Comparison of ENCODE assay signal across 8 mouse cellular contexts in the genomic region with DNA sequence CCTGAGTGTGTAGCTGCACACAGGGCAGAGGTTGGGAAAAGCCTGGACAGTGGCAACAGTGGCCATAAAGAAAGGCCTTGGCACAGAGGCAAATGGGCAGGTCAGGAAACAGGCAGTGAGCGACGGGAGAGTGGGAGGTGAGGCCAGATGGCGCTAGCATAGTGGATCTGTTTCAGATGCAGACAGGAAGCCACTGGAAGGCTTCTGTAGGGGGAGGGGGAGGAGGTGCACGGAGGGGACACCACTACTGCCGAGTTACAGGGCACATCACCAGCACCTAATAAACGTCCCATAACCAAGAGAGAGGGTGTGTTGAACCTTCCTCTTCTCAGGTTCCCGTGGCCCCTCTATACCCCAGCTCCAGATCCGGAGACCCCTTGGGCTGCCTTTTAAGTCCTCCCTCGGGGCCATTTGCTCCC. TPM values are rescaled to one million over a fixed set of nuclear protein-coding genes. Genes with fewer than 3 reads are reported as not detected.
DNase-seq lines count a peak whose midpoint lies in the region; ATAC-seq lines count a peak whose summit lies in the region.

No protein-coding gene starts in this region.

- ATAC-seq in granulocyte monocyte progenitor cell, adult 5-6 weeks (replicated peaks; ENCODE audit: poor library complexity, severe bottlenecking): no peak
- ATAC-seq in megakaryocyte-erythroid progenitor cell, adult 5-6 weeks (replicated peaks; ENCODE audit: low FRiP score, low TSS enrichment, poor library complexity, severe bottlenecking): no peak

- peak; percentile 32 for DNase-seq in lung, postnatal 10 days
- DNase-seq in lung, postnatal 14 days: no peak
- peak; percentile 39 for DNase-seq in embryo, embryonic 9.5 days (ENCODE audit: extremely low spot score)
- peak; percentile 58 to 61 for DNase-seq in layer of hippocampus, postnatal 14 days (ENCODE audit: low spot score in 2 of 2)
- DNase-seq in right cerebral cortex, postnatal 14 days: peak; percentile 25
- no peak for DNase-seq in ovary, postnatal 14 days (ENCODE audit: low spot score)

RNA-seq across cellular contexts. Expression of a gene that starts 48.3 kb away (rescaled TPM):
- total RNA-seq in layer of hippocampus, postnatal 14 days (2021): 10 to 100 TPM; 85.8 to 95.7 TPM
- 1.4 and 5.6 TPM in 2 replicates for total RNA-seq in granulocyte monocyte progenitor cell, adult 5-6 weeks (2014; fragmentation: Nextera tagmentation)
- total RNA-seq in granulocyte monocyte progenitor cell, adult 5-6 weeks (2017): 0.31 TPM in 1 of 2 replicates, not detected in the other
- 1.3 TPM in 1 of 2 replicates, not detected in the other for total RNA-seq in megakaryocyte-erythroid progenitor cell, adult 5-6 weeks (2014; fragmentation: Nextera tagmentation)
- total RNA-seq in megakaryocyte-erythroid progenitor cell, adult 5-6 weeks (2017): 4.1 TPM in 1 of 2 replicates, not detected in the other

RNA-seq across cellular contexts. Expression of a gene that starts 53.7 kb away (rescaled TPM):
- total RNA-seq in layer of hippocampus, postnatal 14 days (2021): under 1 TPM; 0.35 to 0.62 TPM
- total RNA-seq in granulocyte monocyte progenitor cell, adult 5-6 weeks (2014; fragmentation: Nextera tagmentation): not detected in 2 replicates
- not detected in 2 replicates for total RNA-seq in granulocyte monocyte progenitor cell, adult 5-6 weeks (2017)
- total RNA-seq in megakaryocyte-erythroid progenitor cell, adult 5-6 weeks (2014; fragmentation: Nextera tagmentation): not detected in 2 replicates
- total RNA-seq in megakaryocyte-erythroid progenitor cell, adult 5-6 weeks (2017): not detected in 2 replicates

Comparison
In these comparisons a context has a peak if more than half of its experiments do, and no peak if none do; other contexts are left out.
1. DNase-seq: peak in lung, postnatal 10 days (single experiment), embryo, embryonic 9.5 days (single experiment), layer of hippocampus, postnatal 14 days (2 of 2) and right cerebral cortex, postnatal 14 days (single experiment); none in lung, postnatal 14 days (single experiment) and ovary, postnatal 14 days (single experiment).
2. RNA of a gene that starts 48.3 kb away (total RNA-seq): 85.8 to 95.7 TPM in layer of hippocampus, postnatal 14 days; 0.31 to 5.6 TPM in granulocyte monocyte progenitor cell, adult 5-6 weeks and 1.3 to 4.1 TPM in megakaryocyte-erythroid progenitor cell, adult 5-6 weeks; every median in the first group is over 10 times any median in the second.